Mouse (Mus musculus) CD4-positive, CD25-positive, alpha-beta regulatory T cell, adult 4 months (primary cell): Measurements from ENCODE around the gene Dmtf1. TPM values are rescaled to one million over a fixed set of nuclear protein-coding genes. Genes with fewer than 3 reads are reported as not detected.
A peak's percentile ranks its signal among the peaks of the same experiment; 100 is the strongest.
"Not testable (repeated sequence)": the region's sequence is repeated elsewhere in the genome, so short reads cannot be mapped to it uniquely, and the experiment has no call there.

Experiments
- ATAC-seq: one replicate; pipeline ENCODE4 v1.8.0; 2017
- polyA plus RNA-seq, 2 experiments: library from polyadenylated mRNA; unstranded; fragments of 100-300 nt; shearing (Covaris generic); gene quantifications; one replicate each; pipeline ENCODE4 v1.2.1; 2017

Gene Dmtf1
- polyA plus RNA-seq: 100 to 1,000 TPM in 1 of 2 experiments, 10 to 100 TPM in 1; 95.6 to 104 TPM

DNA sequence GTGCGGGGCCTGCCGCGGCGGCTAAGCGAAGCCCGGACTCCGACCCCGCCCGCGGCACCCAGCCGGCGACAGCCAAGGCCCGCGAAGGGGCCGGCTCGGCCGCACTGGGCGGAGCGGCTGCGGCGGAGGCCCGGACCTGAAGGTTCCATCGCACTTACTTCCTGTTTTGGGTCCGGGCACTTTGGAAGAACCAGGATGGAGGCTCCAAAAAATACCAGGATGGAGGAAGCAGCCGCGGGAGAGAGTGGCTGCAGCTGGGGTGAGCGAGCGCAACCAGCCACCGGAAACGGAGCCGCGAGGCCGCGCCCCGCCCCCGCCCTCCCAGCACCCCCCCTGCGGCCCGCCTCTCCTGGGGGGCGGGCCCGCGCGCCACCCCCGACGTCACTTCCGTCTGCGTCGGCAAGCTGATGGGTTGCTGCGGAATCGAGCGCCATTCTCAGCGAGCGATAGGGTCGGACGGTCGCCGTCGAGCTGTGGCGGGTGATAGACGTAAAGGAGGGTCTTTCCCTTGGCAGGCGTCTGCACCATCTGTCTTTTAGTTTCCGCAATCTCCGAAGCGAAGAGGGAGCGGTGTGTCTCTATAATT, at the start of gene Dmtf1:
Dmtf1 (minus strand) TSS at position 321 of the 586 bp plus-strand sequence.
- ATAC-seq: peak; percentile 89

DNA sequence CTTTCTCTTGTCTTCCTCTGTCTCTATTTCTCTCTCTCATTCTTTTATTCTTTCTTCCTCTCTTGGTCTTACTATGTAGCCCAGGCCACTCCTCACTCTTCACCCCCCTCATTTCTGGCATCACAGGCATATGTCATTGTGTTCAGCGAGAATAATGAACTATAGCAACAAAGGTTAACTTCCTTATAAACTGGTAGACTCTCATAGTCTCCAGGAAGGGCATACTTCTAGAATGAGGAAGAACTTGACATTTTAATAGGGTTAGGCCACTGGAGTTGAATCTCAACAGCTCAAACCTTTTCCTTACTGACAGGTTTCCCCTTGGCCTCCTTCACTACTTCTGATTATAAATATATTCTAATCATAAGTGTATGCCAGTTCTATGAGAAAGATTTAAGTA, 24.9 kb upstream of the Dmtf1 start:
- ATAC-seq: no peak

DNA sequence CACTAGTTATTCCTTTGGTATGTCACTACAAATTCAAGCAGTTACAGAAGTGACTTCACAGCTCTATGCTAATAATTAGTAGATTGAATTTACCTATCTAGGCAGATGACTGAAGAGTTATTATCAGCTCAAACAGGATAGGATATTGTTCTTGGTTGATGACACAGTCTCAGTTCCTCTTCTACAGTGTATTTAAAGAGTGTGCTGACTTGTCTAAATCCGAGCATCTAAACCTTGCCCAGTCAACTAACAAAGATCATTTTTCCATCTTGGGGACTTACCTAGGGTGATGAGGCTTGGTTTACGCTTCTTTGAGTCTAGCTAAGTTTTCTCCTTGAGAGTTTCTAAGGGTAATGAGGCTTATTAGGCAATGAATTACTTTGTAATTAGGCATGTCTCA, 11.7 kb upstream of the Dmtf1 start:
- no peak for ATAC-seq

DNA sequence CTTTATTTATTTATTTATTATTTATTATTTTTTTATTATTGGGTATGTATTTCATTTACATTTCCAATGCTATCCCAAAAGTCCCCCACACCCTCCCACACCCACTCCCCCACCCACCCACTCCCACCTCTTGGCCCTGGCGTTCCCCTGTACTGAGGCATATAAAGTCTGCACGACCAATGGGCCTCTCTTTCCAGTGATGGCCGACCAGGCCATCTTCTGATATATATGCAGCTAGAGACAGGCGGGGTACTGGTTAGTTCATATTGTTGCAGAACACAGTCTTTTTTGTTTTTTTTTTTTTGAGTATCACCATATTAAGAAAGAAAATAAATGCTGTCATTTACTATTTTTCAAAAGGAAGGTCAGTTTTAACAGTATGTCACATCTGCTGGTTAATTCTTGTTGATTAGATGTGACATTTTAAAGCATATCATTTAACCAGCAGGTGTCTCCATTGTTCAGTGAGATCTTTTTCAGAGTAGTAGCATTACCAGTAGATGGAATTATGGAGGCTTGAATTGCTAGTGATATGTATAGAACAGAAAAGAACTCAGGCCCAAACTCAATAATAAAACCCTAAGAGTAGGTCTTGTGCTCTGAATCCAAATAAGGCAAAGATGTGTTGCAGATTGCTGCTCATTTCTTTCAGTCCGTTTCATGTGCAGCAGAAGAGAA, 7.9 kb upstream of the Dmtf1 start:
- peak; percentile 51 for ATAC-seq

DNA sequence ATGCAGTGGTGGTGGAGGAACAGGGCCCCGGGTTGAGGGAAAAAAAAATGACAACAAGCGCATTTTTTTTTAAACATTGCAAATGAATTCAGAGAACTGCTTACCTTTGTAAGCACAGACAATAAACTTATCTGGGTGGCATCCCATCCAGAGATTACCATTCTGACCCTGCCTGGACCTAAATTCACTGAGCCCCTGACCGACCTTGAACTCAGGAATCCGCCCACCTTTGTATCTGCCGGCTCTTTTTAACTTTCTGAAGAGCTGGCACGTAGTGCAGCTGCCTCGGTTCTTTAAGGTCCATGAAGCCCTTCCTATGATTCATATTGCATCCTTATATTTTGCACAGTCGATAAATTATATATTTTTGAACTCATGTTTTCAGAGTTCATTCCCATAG, 4.8 kb upstream of the Dmtf1 start:
- ATAC-seq: no peak

DNA sequence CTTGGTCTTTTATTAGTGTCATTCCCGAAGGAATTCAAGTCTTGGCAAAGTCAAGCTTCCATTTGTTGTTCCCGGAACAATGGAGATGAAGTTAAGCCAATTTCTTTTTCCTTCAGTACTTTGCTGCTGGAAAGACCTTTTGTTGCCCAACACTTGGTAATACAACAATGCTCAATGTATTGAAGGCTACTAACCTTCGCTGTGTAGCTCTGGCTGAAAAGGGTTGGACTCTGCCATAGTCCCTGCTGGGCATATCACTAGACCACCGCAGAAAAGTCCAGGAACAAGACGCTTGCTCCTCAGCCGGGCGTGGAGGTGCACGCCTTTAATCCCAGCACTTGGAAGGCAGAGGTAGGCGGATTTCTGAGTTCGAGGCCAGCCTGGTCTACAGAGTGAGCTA, 3.6 kb upstream of the Dmtf1 start:
- ATAC-seq: not testable (repeated sequence)

DNA sequence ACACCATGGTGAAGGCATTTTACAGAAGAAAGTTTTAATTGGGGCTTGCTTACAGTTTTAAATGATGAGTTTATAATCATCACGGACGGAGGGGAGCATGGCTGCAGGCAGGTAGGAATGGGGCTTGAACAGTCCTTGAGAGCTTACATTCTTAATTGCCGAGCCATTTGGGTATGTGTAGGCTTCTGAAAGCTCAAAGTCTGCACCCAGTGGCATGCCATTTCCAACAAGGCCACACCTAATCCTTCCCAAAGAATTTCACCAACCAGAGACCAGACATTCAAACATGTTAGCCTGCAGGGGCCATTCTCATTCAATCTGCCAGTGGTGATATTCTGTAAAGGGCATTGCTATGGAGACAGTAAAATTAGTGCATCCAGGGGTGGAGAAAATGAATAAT, 1.8 kb upstream of the Dmtf1 start:
- no peak for ATAC-seq

DNA sequence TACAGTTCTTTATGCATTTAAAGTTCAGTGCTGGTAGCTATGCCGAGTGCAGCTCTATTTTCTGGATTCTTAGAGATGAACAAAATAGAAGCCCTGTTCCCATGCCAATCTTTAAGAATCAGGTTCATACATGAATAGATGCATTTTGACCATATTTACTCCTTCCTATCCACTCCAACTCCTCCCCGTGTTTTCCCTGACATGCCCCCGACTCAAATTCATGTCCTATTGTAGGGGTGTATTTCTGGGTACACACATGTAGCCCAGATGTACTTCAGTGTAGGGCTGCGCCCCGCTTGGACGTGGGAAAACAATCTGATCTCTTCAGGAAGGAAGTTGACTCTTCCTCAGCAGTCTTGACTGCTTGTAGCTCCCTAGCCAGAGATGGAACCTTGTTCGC, 512 bp upstream of the Dmtf1 start:
- ATAC-seq: peak; percentile 9

DNA sequence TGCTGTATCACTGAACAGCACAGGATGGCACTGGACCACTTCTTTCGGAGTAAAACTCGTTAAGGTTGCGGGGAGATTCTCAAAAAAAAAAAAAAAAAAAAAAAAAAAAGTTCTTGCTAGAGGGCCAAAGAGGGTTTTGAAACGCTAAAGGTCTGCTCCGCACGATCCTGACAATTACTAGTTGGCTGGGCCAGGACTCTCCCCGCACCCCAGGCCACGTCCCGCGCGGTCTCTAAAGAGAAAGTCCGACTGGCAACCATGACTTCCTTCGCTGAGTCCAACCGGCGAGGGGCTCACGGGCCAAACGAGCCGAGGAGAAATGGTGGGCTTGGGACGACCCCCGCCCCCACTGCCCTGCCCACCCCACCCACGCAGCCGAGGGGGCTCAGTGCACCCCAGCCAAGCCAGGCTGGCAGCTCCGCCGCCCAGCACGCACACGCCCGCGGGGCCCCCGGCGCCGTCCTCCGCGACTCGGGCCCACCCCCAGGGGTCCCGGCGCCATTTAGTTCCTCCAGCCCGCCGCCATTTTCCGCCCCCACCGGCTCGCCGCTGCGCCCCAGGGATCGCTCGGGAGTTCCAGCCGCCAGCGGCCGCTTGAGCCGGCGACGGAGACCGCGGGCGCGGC, 633 bp downstream of the Dmtf1 start:
- peak; percentile 29 for ATAC-seq

DNA sequence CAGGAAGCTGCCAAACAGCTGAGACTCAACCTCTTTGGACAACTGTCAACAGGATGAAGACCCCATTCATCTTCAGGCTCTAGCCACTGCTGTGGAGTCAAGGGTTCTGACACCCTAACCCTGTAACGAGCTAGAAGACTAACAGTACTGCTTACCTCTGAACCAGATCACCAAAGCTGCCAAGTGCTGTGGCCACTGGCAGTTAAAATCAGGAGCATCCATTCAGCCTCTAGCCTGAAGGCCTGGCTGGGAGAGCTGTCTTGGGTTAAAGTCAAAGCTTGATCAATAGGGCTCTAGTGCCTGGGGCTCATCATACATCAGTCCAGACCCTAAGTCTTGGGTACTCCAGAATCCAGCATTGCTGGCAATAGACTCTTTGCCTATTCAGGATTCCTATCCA, 4.2 kb downstream of the Dmtf1 start:
- no peak for ATAC-seq

DNA sequence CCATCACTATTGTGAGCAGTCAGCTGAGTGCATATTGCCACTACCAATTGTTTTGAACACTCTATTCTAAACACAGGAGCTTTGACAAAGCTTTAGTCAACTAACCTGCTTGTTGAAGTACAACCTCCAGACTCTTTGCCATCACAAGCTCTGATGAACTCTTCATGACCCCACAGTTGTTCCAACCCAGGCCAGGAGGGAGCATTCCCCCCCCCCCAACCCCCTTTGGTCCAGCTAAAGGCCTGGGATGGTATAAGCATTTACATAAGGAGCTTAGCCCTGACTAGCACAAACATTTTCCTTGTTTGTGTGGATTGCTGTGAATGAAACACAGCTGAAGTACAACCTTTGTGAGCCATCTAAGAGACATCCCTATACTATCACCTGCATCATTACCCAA, 4.8 kb downstream of the Dmtf1 start:
- ATAC-seq: no peak

DNA sequence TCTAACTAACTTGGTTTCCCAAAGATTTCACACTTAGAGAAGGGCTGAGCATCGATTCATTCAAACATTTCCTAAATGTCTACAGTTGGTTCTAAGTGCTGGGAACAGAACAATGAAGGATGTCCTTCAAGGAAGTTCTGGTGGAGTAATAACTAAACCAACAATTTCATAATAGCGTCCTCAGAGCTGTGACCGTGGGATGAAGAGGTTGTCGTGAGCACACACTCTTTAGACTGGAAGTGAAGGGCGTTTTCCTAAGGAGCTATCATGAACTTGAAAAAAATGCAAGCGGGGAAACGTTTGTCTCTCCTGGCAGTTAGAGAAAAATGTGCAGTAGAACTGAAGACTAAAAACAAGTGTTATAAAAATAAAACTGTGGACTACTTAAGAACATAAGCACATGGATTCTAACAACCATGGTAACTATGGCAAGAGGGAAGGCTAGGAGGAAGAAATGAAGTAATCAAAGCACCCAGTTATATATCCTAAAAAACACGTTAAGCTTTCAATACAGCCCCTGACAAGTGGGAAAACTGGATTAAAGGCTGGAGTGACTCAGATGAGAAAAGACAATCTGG, 12.2 kb downstream of the Dmtf1 start:
- ATAC-seq: no peak

DNA sequence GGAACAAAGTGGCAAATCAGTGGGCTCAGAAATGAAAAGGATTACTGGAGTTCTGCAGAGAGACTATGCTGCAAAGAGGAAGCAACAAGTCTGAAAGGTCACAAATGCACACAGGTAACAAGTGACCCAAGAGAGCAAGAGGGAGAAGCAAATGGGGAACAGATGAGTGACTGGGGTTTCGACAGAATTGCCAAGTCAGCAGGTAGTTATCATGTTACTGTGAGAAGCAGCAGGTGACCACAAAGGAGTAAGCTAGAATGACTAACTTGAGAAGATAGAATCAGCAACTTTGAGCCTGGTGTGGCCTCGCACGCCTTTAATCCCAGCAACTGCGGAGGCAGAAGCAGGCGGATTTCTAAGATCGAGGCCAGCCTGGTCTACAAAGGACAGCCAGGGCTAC, 19.2 kb downstream of the Dmtf1 start:
- ATAC-seq: peak; percentile 37

DNA sequence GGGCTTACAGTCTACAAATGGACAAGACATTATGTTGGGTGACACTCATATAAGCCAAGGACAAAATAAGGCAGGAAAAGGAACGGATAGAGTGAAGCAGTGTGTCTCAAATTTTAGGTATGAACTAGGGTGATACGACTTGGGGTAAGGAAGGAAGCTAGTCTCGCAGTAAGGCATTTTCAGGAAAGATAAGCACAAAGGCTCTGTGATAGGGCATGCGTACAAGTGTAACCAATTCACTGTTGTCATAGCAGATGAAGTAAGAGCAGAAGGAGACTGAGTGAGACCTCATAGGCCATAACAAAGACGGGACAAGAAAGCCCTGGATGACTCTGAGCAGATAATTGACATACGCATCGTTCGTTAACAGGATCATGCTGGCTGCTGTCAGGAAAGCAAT, 20.9 kb downstream of the Dmtf1 start:
- no peak for ATAC-seq

DNA sequence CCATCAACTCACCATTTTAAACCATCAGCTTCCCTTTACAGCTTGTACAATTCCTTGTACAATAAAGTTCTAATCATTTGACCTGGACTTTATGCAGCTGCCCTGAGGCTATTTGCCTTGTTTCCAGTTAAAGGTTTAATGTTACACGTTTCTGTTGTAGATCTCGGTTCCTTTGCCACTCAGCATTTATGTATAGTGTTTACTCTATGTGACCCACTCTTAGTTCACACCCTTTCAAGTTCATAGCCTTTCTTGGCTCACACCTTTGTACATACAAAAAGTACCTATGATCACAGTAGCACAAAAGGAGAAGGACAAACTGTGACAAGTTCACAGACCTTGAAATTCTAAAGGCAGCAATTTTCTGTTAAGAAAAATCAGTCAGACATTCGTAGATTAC, 26.0 kb downstream of the Dmtf1 start:
- ATAC-seq: no peak

DNA sequence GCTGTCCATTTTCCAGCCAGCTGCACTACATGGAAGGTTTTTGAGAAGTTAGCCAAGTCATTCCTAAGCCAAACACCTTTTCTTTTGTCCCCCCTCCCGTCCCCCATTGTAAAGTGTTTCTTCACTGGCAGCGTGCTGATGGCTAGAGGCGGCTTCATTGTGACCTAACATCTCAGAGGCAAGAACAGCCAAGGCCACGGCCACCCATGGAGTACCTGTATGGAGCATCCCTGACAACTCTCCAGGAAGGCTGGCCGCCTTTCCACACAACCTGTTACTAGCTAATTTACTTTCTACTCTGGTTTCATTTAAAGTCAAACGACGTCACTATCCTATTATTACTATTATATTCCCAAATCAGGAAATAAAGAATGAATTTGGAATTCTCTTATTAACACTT, 29.8 kb downstream of the Dmtf1 start:
- no peak for ATAC-seq

DNA sequence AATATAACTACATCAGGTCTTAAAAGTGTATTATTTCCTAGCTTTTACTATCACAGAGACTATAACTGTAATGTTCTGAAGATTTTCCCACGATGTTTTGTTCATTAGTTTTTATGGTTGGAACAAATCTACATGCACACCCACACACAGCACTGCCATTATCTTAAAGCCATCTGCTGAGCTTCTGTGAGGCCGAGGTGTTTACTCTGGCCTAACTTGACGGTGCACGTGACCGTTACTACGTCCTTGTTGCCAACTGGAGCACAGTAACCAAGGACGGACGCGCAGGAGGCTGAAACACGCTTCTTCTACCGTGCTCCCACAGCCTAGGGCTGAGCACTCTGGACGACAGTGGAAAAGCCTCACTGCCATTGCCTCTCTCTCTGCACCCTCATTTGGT, 33.0 kb downstream of the Dmtf1 start:
- ATAC-seq: no peak

DNA sequence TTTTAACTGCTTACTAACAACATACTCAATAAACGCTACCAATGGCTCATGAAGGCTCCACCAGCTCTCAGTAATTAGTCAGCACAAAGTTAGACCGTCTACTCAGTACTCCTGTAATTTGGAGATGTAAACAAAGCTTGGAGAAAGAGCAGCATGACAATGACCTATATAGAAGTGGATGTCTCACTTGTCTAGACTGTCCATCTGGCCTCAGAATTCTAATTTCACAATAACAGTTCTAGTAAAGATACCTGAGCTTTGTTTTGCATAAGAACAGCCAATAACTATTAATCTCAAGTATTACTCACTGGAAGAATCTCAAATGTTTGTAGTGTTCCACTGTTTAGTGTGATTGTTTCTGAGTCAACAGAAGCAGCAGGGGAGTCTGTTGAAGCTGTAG, 37.4 kb downstream of the Dmtf1 start:
- ATAC-seq: no peak

DNA sequence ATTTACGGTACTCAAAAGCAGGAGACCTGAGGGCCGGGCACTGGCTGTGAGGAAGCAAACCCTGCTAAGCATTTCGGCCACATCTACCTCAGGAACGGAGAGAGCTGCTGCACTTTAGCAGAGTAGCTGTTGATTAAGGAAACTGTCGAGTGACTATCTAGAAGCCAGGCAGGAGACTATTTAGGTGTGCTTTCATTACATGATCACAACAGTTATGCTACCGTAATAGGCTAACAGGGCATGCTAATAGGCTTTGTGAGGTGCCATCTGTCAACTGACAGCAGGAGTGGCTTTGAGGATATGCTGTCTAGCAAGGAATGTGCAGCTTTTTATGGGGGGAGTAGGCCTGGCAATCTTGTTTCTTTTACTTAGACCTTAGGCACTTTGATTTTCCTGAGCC, 47.4 kb downstream of the Dmtf1 start:
- no peak for ATAC-seq

DNA sequence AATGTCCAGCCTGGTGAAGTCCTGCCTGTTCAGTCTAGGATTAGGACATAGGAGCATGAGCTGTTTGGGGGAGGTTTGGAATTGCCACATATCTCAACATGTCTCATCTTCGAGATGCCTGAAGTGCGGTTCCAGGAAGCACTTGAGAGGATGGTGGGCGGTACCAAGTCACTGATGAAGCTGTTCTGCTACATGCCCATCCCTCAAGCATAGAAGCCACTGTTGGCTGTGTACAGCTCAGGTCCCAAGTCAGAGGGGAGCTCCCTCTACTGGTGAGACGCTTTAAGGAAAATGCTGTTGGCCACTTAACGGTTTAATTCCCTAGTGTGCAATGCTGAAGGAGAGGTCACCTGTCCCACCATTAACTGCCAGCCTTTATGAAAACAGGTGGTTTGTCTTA, 49.8 kb downstream of the Dmtf1 start:
- ATAC-seq: peak; percentile 77

DNA sequence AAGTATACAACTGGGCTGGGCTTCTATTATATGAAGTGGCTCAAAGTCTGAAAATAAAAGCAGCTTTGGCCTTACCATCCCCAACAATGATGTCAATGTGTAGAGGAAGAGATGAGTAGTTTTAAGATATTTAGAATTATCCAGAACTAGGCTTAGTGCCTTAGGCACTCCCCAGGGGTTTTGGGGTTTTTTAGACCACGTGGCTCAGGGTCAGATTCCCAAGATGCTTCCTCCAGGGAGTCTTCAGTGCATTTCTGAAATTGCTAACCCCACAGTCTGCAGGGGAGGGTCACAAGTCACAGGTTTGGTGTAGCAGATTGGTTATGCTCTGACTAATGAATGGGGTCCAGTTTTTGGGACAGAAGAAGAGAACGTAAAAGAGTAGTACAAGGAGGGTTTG, 50.3 kb downstream of the Dmtf1 start:
- no peak for ATAC-seq

DNA sequence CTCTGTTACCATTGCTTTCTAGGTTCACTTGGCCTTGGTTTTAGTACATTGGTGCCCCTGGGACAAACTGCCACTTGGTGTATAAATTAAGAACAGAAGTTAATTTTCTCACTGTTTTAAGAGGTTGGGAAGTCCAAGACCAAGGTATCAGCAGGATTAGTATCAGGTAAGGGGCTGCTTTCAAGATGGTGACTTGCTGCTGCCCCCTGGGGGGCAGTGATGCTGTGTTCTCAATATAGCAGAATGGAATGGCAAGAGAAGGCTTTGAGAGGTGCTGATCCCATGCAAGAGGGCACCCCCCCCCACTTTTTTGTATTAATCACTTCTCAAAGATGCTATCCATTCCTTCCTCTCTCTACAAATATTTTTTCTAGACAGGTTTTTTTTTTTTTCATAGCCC, 52.0 kb downstream of the Dmtf1 start:
- no peak for ATAC-seq

DNA sequence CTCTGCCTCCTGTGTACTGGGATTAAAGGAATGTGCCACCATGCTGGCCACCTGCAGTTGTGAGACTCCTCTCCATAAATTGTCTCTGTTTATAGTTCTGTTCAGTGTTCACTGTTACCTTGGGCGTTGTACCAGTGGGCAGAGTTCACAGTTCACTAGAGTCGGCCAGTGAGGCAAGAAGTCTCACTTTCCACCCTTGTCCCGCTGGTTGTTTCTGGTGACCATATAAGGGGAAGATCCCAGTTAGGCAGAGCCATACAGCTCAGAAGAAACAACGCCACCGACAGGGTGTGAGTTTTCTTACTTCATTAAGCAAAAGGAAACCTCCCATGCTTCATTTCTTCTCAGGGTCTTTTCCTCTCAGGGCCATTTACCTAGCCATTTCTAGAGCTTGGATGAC, 53.1 kb downstream of the Dmtf1 start:
- no peak for ATAC-seq
